Mouse (Mus musculus) 3134 (cell line): ENCODE measurements around the gene Nvl.
A peak's percentile ranks its signal among the peaks of the same experiment; 100 is the strongest.

ENCODE experiments used
- DNase-seq: peaks from one replicate; pipeline ENCODE4 v3.0.0-alpha.2; 2011; ENCODE audit warnings: low spot score; ENCODE audit not compliant: insufficient read length; ENCODE audit errors: extremely low read depth

The Nvl gene

DNA sequence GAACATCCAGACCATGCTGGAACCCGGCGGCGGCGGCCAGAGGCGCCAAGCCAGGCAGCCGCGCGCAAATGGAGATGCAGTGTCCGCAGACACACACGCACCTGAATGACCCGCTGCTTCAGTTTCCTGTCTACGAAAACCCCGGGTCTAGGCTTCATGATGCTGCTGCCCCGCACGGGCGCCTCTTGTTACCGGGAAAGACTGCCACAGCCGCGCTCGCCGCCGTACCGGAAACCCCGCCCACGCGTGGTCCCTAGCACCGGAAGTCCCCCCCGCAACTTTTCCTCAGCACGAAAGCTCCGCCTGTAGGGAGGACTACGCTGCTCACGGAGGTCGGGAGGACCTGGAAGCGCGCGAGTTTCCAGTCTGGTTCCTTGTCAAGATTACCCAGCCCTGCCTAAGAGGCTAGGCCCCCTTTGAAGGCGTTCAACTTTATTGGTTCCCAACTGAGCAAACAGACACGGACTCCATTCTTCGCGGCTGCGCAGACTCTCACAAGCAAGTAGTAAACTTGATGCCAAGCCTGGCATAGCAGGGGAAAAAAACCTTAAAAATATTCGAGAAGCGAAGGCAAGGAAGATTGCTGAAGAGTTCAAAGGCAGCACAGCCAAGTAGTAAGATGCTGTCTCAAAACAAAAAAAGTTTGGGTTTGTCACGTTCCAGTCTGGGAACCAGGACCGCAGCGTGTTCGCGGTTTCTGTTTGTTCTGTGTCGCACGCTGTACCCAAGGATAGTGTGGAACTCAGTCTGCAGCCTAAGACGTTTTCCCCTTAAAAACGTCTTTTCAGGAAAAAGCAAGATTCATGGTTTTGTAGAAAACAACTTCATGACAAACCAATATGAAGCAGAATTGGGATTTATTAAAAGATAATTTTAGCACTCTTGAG, at the start of gene Nvl, which contains the start of gene Cnih4:
TSS of gene Nvl (minus strand) at position 255 of the 887 bp plus-strand sequence.
TSS of gene Cnih4 (plus strand) at position 744 of the 887 bp plus-strand sequence.
- DNase-seq = peak; percentile 94

DNA sequence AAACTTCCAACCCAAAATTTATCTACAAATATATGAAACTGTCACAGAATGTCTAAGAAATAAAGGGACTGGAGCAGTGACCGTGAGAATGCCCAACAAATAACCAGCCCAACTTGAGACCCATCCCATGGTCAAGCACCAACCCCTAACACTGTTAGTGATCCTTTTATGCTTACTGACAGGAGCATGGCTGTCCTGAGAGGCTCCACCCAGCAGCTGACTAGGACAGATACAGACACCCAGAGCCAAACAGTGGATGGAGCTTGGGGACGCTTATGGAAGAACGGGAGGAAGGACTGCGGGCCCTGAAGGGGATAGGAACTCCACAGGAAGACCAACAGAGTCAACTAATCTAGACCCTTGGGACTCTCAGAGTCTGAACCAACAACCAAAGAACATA, 44.9 kb upstream of the Nvl start:
- DNase-seq = no peak

DNA sequence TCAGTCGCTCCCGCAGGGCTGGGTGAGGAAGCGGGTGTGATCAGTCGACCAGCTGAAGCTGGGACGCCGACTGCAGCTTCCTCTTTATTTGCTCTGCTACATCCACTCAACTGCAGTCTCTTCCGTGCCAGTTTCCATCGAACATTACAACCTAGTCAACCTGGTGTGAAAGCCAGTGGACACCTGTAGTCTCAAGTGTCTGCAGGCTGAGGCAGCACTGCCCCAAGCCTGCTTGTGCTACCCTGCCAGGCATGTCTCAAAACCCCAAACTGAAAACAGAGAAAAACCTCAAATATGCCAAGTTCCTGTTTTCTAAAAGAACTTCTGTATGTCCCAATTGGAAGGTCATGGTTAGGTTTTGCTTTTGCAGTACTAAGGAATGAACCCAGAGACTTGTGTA, 26.2 kb upstream of the Nvl start:
- DNase-seq = peak; percentile 16

DNA sequence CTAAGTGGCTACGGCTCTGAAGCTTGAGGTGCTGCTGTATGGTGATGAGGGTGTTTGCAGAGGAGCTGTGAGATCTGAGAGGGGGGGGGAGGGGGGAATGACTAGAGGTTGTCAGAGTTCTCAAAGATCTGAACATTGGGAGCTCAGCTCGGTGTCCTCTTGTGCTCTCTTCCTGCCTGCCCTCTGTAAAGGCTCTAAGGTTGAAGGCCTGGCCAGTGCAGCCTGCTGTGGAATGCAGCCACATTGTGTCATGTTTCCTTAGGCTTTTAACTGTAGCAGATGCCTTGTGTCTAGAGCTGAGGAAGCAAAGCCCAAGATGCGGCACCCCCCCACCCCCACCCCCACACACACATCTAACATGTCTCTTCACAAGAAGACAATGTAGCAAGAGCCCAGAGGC, 24.4 kb upstream of the Nvl start:
- no peak for DNase-seq

DNA sequence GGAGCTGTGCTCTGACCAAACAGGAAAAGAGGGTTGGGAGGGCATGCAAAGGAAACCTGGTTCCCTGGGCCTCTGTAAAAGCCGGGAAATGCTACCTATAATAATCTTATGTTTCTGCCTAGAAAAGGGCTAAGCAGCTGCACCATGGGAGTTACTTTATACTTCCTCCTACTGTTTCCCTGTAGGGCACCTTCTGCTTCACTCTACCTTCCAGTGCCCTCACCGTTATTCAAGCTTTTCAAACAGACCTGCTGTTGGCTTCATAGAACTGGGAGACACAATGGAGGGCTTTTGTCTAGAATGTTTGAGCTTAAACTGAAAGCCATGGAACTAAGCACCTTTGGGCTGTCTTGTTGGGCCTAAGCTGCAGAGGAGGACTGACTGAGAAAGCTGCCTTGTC, 23.8 kb upstream of the Nvl start:
- DNase-seq = no peak

DNA sequence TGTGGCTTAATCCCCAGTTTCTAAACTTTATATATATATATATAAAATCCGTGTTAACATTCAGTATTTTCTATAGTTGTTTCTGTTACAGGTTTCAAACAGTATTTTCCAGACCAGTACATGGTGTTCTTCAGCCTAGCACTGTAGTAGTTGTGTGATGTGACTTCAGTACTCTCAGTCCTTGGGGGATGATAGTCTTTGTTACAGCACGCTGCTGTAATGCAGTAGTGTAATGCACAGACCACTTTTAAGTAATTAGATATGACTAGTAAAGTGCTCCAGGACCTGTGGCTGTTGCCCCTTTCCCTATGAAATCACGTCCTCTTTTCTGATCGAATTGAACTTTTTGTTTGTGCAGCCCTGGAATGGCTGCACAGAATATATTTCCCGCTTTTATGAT, 7.5 kb upstream of the Nvl start:
- no peak for DNase-seq

DNA sequence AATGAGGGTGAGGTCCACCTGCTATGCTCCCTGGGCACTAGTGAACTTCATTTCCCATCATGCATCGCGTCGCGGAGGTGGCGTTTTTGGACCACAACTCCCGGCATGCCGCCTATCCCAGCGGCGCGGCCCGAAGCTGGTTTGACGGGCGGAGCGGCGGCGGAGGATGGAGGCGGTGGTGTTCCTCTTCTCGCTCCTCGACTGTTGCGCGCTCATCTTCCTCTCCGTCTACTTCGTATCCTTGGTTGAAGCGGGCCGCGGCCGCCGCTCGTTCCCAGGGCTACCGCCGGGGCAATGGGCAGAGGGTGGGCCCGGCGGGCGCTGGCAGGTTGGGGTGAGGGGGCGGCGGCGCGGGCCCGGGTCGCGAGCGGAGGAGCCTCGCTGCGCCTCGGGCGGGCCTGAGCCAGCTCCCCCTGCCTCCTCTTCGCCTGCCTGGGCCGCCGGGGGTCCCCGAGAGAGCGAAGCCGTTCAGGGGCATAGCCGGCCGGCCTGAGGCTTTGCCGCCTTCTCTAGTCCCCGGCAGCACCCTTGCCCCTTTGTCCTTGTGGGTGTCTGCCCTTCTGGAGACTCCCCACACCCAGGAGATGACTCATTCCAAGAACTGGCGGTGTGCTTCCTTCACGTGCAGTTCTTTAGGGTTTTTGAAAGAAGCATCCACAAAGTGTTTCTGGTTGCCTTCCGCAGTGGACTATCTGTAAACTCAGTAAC, 7.0 kb upstream of the Nvl start:
- DNase-seq = peak; percentile 79

DNA sequence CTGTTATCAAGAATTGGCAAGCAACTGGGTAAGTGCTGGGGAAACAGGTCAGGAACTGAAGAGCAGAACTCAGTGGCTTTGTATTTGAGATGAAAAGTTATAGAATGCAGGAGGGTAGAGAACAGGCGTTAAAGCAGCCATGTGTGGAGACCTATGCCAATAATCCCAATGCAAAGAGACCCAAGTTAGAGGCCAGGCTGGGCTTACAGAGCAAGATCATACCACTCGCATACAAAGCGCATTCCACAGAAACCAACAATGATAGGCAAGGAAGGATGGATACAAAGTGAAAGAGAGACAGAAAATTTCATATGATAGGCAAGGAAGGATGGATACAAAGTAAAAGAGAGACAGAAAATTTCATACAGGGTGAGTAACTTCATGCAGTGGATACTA, 6.4 kb upstream of the Nvl start:
- no peak for DNase-seq

DNA sequence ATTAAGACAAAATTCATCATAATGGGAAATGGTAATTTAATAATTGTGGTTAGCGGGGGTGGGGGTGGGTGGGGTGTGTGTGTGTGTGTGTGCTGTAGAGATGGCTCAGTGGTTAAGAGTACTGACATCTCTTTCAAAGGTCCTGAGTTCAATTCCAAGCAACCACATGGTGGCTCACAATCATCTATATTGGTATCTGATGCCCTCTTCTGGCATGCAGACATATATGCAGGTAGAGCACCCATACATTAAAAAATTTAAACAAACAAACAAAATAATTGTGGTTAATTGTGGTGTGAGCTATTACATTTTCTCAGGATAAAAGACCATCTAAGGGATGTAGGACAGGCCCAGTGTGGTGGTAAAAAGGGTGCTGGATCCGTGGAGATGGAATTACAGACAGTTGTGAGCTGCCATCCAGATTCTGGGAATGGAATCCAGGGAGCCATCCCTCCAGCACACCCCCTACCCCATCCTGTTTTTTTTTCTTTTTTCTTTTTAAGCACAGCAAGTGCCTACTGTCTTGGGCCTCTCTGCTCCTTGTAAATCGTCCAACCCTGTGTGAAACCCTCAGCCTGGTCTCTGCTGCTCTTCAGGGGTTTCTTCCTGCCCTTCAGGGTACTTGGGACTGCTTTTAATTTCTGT, 5.5 kb upstream of the Nvl start:
- no peak for DNase-seq

DNA sequence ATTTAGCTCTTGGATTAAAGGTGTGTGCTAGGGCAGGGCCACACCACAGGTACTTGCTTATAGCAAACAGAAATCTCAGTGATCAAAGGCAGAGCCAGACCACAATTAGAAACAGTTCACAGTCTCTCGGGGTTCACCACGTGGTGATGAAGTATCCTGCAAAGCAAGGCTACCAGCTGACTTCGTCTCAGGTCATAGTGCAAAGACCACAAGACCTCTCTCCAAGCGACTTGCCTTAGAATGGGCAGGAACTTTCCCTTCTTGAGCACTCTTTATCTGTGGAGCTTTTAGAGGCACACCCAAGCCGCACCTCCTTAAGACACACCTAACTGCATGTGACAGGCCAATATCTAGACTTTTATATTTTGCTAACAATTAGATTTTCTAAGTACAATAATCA, 4.5 kb upstream of the Nvl start:
- no peak for DNase-seq

DNA sequence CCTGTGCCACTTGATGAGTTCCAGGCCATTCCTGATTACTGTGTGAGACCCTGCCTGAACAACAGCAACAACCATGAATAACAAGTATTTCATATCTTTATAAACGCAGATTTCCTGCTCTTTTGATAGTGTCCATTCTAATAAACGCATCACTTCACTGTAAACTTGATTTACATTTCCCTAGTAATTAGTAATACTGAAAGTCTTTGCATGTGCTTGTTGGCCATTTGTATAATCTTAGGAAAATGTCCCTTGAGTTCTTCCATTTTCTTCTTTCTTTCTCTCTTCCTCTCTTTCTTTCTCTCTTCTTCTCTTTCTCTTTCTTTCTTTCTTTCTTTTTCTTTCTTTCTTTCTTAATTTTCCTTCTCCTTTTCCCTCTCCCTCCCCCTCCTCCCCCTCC, 2.2 kb upstream of the Nvl start:
- DNase-seq = no peak

DNA sequence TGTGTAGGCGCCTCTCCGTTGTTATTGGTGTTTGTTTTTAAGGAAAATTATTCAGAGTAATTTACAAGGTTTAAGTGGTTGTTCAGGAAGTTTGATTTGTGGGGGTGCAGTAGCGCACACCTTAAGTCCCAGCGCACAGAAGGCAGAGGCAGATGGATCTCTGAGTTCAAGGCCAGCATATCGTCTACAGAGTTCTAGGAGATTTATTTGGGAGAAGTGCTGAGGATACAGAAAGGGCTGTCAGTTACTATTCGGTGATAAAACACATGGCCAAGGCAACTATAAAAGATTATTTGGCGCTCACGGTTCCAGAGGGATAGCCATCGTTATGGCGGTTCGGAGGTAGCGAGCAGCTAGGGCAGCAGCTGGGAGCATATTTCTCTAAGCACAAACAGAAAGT, 962 bp upstream of the Nvl start:
- no peak for DNase-seq

DNA sequence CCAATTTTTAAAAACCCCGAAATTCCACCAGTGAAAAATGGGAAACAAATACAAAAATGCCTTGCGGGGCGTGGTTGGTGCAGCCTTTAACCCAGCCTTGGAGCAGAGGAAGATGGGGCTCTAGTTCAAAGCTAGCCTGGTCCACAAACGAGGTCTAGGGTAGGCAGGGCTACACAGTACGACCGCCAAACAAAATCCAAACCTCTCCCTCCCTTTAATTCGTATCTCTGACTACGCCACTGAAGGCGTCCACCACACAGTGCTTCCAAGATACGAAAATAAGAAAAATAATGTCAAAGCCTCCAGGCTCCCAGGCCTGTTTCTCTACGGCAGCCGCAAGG, 425 bp downstream of the Nvl start:
- DNase-seq = no peak

DNA sequence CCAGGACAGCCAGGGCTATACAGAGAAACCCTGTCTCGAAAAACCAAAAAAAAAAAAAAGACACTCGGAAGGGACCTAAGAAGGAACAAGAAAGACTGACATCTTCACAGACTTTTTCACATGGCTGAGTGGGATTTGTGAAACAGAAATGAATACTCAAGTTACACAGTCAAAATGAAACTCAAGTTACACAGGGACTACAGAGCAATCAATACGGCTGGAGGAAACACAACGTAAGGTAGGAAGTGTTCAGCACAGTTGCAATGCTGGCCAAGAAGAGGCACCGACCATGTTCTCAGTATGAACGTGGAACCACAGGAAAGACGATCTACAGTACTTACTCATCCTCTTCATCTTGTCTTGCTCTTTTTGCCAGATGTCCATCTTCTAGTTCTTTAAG, 5.3 kb downstream of the Nvl start:
- DNase-seq = no peak

DNA sequence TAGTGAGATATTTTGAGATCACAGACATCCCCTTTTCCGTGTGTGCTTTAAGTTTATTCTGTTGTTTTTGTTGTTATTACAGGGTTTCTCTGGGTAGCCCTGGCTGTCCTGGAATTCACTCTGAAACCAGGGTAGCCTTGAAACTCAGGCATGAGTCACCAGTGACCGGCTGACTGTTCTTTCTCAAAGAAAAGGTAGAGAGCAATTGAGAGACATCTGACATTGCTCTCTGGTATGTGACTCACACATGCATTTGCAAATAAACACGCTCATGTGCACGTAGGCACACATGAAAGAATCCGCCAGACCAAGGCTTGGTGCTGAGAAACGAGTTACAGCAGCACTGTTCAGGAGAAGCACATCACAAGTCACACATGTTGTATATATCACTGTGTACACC, 12.1 kb downstream of the Nvl start:
- DNase-seq = no peak

DNA sequence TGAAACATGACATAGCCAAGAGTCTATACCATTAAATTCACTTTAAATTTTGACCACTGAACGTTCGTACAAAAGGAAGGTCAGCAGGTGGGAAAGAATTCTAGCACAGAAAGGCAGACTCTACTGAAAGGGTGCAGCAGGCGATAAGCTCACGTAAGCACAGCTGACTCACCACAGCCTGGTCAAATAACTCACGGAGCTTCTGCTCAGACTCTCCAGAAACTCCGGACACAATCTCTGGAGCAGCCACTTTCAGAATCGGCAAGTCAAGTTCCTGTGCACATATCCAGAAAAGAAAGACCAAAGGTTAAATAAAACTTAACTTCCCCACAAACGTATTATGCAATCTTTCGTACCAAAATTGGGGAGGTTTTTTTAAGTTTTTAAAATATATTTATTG, 17.2 kb downstream of the Nvl start:
- no peak for DNase-seq

DNA sequence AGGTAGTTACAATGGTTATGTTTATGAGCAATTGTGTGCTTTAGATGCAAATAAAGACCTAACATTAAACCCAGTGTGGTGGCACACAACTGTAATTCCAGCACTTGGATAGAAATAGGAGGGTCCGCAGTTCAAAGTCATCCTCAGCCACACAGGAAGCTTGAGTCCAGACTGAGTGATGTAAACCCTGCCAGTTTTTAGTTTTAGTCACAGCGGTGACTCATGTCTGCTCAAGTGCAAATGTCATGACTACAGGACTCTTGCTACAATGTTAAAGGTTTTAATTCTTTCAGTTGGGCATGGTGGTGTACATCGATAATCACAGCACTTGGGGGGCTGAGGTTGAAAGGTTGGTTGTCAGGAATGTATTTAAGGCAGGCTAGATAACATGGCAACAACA, 18.1 kb downstream of the Nvl start:
- DNase-seq = no peak

DNA sequence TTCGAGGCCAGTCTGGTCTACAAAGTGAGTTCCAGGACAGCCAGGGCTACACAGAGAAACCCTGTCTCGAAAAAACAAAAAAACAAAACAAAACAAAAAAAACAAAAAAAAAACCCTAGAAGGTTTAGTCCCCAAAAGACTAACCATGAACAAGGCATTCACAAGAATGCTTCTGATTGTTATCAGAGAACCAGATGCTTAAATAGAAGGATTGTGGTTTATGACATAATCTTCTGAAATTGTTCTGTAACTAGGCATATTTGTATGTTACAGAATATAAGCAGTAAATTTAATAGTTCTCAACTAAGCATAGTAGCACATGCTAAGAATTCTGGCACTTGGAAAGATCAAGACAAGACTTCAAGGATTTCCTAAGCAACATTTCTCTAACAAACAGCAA, 19.9 kb downstream of the Nvl start:
- no peak for DNase-seq

DNA sequence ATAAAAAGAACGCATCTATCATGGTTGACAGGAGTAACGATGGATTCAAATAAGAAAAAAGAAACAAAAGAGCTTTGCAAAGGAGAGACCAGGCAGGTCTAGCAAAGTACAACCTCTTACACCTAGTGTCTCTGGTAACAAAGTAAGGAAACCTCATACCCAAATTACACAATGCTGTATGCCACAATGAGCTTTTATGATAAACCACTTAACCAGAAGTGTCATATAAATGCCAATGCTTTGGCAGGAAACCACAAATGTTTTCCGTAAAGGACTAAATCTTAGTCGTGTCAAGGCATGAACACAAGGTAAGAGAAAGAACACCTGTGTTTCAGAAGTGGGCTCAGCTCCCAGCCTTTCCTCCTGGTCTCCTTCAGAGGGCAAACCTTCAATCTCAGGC, 26.9 kb downstream of the Nvl start:
- no peak for DNase-seq

DNA sequence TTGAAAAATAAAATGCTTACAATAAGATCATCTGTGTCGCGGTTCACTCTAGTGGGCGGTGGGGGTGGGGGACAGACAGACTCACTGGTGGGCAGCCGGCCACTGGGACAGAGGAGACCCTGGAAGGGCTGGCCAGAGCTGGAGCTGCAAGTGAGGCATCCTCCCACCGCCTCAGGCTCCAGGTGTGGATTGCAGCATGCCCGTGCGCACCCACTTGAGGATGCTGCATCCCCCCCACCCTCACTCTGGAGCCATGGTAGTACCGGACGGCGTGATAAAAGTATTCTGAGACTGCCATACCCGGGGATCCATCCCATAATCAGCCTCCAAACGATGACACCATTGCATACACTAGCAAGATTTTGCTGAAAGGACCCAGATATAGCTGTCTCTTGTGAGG, 54.0 kb downstream of the Nvl start:
- DNase-seq = no peak

DNA sequence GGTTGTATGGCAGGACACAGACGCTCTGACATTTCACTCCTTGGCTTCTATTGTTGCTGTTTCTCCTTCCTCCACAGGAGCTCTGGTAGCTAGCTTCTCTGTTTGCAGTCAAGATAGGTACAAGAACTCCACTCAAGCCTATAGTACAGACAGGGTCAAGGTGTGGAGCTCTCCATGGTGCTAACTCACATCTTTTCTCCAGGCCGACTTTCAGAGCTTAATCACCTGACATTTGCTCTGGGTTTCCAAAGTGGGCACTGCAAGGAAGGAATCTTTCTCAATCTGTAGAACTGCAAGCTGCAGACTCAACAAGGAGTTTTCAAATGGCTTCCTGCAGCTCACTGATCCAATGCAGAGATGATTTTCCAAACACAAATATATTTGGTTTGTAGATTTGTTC, 60.0 kb downstream of the Nvl start:
- no peak for DNase-seq

DNA sequence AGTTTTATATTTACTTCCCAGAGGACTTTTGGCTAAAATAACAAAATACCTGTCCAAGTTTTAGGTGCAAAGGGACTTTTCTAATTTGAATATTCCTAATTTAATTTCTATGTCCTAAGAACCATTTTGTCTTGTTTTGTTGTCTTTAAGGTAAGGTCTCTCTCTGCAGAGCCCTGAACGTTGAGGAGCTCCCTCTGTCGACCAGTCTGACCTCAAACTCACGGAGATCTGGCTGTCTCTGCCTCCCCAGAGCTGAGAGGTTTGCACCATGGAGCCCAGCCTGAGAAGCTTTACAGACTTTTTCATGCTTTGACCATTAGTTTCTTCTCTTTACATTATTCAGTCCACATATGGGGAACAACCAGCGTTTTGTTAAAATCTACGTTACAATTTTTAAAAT, 70.9 kb downstream of the Nvl start:
- DNase-seq = no peak
